Mouse (Mus musculus) urinary bladder, postnatal 10 days (tissue): ENCODE results near the gene Olfr154.
"Not testable (repeated sequence)": the region's sequence is repeated elsewhere in the genome, so short reads cannot be mapped to it uniquely, and the experiment has no call there.

ENCODE experiments used
- DNase-seq: peaks from one replicate; pipeline ENCODE4 v3.0.0; 2022; ENCODE audit warnings: low spot score

Gene Olfr154

DNA sequence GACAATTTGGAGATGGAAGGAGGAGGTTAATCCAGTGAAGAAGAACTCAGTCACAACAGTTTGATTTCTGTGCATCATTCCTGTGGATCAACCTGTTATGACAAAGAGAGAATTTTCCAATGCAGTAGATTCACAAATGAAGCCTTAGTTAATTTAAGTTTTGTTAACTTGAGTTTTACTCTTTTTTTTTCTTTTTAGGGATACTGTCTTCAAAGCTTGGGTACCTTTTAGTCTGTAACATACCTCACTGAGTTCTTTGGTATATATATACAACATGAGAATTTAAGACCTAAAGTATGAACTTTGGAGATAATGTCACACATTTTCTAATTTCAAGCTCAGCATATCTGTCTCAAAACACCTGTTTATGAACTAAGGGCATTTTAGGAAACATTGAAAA is at the start of gene Olfr154:
Olfr154 (minus strand) TSS at position 101 of the 400 bp plus-strand sequence.
- not testable (repeated sequence) for DNase-seq

DNA sequence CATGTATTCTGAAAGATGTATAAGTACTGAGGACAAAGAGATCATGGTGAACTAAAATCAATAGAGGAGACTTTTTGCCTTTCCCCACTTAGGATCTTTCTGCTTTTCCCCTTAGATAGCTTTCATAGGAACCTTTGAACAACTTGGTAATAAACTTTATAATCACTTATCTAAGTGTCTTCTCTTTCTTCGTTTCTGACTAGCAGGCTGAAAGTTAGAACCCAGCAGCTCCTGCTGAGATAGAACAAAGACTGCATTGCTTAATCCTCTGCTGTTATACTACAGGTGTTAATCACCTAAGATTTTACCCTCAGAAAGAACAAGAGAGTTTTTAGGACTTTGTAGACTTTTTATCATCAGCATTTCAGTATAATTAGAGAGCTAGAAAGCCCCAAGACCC is 46.9 kb upstream of the Olfr154 start:
- DNase-seq: no peak

DNA sequence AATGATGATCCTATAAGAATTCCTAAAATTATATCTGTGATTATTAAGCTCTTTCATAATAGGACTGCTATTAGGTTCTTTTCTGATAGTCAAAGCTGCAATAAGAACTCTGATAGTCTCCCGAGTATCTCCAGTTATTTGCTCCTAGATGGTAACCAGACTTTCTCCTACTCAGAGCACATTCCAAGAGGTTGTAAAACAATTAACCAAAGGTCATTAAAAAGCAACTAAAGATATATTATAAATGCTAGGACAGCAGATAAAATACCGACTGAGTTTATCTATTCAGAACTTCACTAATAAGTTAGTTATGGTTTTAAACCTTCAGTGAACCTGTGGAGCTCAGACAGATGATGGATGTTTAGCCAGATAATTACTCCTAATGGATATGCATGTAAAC is 46.4 kb upstream of the Olfr154 start:
- DNase-seq: not testable (repeated sequence)

DNA sequence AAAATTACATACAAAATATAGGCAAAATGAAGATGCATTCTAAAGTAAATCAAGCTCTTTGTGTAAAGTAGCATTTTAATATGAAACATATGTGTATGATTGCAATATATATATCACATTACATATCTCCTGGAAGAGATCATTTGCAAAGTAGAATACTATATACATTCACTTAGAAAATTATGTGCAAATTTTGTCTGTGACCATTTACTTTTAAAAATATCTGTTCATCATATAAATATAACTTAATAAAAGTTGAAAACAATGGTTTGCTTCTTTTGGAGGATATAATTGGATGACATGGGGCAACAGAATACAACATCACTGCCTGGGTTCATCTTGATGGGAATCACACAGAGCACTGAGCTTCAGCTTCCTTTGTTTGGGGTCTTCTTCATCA is 24.9 kb upstream of the Olfr154 start, which contains the start of gene Olfr1008:
Olfr1008 (plus strand) TSS at position 301 of the 400 bp plus-strand sequence.
- no peak for DNase-seq

GRCm38 (mm10) chr2:85678667-85679066 is 14.4 kb upstream of the Olfr154 start, which contains the start of gene Olfr1006:
Gene Olfr1006, minus strand, starts transcription at chr2:85678767.
- DNase-seq: no peak

DNA sequence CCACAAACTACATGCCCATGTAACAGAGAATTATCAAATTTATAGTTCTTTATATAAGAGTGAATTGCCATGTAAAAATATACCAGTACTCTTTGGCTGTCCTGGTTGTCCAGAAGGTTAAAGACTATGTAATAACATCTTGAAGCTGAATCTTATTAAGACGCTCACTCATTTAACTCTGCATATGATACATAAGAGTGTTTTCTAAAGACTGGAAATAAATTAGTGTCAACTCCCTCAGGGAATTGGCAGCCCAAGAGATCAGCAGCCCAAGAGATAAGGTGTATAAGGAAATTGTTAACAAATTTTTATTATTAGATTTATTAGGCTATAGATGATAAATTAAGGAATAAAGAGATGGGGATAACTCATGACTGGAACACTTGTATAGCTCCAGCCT is 13.7 kb downstream of the Olfr154 start, which contains the start of gene Olfr1002:
Olfr1002 (minus strand) TSS at position 101 of the 400 bp plus-strand sequence.
- no peak for DNase-seq
